Mouse (Mus musculus) gonadal fat pad, adult 2 months (tissue): ENCODE measurements around the gene Cracr2b. TPM values are rescaled to one million over a fixed set of nuclear protein-coding genes. Genes with fewer than 3 reads are reported as not detected.

Experiments
- DNase-seq: peaks from one replicate; pipeline ENCODE4 v3.0.0-alpha.2; 2012; ENCODE audit warnings: low read depth
- polyA plus RNA-seq: library from polyadenylated mRNA; depleted of rRNA; stranded (reverse); fragments of >200 nt; gene quantifications from 2 replicates; pipeline ENCODE4 v1.2.3, GENCODE M21; 2012; rRNA removed

Gene Cracr2b
- 42.8 and 51.2 TPM in 2 replicates for polyA plus RNA-seq

DNA sequence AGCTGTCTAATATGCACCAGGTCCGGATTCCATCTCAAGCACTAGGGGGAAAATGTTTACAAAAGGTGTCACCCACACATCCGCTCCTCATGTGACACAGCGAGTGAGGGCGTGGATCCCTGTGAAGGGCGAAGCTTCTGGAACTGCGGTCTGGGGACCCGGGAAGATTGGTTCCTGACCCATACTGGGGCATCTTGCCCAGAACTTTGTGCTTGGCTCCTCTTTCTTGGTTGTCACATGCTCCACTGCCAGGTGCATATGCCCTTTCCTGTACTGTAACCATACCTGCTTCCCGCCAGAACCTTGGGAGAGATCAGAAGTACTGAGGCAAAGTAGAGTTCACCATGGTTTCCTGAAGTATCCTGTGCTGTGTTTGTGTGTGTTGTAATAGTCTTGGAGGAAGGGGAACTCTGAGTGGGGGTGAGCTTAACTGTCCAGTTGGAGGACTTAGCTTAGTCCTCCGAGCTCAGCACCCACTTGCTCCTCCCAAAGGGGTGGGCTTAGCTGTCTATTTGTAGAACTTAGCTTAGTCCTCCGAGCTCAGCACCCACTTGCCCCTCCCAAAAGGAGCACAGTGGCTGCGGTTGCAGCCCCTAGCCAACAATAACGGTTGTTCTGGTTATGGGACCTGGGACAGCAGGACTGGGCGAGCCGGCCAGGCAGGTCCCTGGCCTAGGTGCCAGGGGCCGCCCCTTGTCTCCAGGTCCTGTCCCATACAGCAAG lies at the start of gene Cracr2b:
Gene Cracr2b, plus strand, starts transcription at position 704 of the 723 bp plus-strand sequence.
- DNase-seq, result peak; percentile 95

DNA sequence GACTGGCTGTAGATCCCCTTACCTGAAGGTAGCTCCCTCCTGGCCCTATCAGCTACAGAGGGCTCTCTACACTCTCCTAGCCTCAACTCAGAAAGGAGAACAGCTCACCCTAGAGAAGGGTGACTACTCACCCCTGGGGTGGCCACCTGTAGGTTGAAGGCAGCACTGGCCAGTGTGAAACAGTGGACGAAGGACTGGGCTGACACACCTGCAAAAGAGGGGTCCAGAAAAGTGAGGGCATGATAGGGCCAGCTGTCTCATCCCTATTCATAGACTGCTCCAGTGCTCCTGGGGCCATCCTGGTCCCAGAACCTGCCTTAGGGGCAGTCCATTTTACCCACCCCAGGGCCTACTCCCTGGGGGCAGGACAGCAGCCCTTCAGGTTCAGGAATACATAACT lies 49.2 kb upstream of the Cracr2b start:
- no peak for DNase-seq

GRCm38 (mm10) chr7:141413331-141413730 lies 47.6 kb upstream of the Cracr2b start:
- DNase-seq, result no peak

GRCm38 (mm10) chr7:141413809-141414584 lies 46.9 kb upstream of the Cracr2b start, which contains the start of gene Gatd1:
Gatd1 (minus strand) TSS chr7:141414136.
- no peak for DNase-seq

DNA sequence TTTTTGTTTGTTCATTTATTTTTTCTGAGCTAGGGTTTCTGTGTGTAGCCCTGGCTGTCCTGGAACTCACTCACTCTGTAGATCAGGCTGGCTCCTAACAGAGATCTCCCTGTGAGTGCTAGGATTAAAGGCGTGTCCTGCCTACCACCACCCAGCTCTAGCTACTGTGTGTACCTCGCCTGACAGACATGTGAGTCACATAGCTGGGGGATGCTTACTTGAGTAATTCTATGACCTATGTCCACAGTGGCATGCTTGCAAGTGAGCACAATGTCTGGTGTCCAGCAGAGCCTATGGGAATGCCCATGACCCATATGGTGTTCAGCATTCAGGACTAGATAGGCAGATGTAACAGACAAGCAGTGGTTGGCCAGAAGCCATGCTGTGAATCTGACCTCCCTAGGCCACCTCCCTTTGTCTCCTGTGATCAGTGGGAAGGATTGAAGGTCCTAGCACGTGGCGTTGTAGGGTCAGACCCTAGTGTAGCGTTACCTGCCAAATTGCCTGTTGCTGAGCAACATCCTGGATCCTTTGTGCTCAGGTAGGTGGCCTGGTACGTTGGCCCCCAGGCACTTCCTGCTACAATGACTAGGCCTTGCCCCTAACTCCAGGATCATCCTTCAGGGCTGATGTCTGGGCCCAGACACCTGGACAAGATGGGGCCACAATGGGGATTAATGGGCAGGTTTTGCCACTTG lies 44.6 kb upstream of the Cracr2b start:
- DNase-seq, result no peak

GRCm38 (mm10) chr7:141417731-141418681 lies 42.9 kb upstream of the Cracr2b start:
- no peak for DNase-seq

DNA sequence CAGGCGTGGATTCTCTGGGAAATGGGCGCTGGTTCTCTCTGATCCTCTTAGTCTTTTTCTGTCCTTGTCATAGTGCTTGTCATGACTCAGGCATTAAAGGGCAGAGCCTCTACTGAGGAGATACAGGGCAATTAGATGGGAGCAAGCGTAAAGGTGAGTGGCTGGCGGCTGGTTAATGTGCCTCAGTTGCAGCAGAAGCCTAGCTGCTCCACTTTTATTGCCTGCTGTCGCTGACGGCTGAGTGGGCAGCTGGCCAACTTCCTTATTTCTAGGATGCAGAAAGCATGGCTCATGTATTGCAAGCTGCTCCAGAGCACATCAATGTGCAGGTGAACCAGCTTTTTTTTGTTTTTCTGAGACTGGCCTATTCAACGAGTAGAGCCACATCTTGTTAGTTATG lies 41.9 kb upstream of the Cracr2b start:
- no peak for DNase-seq

- DNase-seq, result no peak
Measured at GRCm38 (mm10) chr7:141420030-141420702, 40.7 kb upstream of the Cracr2b start.

- no peak for DNase-seq
Measured at GRCm38 (mm10) chr7:141423811-141424210, 37.1 kb upstream of the Cracr2b start.

DNA sequence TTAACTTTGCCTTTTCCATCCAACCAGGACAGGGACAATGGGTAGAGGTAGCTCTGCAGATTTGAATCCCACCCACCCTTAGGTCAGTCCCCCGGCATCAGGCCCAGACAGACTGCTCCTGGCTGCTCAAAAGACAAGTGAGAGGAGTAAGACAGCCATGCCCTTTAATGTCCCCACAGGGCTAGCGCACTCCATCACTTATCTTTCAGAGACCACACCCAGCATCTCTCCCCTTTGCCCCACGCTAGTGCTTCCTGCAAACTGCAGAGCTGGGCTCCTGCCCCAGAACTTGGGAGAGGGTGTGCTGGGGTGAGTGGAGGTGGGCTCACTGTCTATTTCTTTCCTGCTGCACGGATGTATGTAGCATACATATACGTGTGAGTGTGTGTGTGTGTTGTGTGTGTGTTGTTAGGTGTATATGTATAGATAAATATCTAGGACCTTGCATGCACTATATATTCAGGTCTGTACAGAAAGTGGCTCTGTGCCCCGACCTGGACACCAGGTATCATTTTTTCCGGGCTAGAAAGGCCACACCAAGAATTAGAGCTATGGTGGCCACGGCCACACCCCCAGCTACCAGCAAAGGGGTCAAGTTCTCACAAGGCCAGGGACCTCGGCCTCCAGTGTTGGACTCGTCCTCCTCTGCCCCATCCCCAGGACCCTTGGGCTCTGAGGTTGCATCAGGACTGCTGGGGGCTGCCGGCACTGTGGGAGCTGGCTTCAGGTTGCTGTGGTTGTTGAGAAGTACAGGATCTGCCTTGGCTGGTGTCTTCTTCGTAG lies 33.8 kb upstream of the Cracr2b start:
- no peak for DNase-seq

DNA sequence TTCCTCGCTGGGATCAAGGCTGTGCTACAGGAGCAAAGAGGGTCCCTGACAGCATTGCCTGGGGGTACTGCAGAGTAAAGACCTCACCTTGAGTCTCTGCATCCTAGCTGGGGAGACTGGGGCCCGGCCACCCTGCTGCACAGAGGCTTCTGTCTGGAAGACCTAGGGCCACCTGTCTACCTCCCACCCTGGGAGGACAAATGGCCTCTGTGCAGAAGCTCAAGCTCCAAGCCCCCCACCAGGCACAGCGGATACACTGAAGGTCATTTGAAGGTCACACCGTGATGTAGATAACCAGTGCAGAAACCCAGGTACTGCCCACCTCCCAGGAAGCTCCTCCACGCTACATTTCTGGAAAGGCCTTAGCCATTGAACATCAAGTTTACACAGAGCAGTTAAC lies 32.2 kb upstream of the Cracr2b start:
- DNase-seq, result no peak

DNA sequence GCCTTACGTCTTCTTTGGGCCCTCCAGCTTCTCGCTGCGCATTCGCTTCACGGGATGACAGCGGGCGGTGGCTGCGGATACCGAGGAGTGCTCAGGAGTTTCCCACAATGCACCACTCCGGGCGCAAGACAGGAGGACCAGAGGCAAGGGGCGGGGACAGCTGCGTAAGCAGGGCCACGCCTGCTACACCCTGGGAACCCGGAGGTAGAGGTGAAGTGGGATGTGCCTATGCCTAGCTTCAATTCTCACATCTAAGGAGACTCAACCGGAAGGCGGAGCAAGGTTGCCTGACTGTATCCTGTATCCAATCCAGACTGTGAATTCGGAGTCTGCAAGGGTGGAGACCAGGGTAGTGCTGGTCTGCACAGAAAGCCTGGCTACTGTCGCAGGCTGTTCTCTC lies 31.6 kb upstream of the Cracr2b start, which contains the start of gene Cend1:
Gene Cend1, minus strand, starts transcription at position 182 of the 400 bp plus-strand sequence.
- no peak for DNase-seq

- DNase-seq, result no peak
Measured at GRCm38 (mm10) chr7:141429840-141430584, 30.9 kb upstream of the Cracr2b start.

GRCm38 (mm10) chr7:141430585-141431240 lies 30.2 kb upstream of the Cracr2b start:
- DNase-seq, result no peak

- DNase-seq, result no peak
Measured at GRCm38 (mm10) chr7:141431434-141432185, 29.3 kb upstream of the Cracr2b start.

DNA sequence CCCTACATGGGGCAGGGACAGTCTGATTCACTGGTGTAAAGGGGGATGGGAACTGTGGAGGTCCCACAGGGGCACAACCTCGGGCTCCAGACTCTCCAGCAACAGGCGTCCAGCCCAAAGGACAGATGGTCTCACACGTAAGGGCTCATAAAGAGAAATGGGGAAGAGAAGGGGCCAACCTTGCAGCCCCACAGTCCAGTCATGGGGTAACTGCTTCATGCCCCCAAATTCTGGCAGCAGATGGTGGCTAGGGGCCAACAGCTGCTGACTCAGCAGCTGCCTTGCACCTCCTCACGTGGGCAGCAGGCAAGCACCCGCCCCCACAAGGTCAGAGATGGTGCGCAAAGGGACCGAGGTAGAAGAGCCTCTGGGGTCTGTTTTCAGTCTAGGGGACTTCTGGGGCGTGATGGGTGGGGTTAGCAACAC lies 28.7 kb upstream of the Cracr2b start:
- no peak for DNase-seq

DNA sequence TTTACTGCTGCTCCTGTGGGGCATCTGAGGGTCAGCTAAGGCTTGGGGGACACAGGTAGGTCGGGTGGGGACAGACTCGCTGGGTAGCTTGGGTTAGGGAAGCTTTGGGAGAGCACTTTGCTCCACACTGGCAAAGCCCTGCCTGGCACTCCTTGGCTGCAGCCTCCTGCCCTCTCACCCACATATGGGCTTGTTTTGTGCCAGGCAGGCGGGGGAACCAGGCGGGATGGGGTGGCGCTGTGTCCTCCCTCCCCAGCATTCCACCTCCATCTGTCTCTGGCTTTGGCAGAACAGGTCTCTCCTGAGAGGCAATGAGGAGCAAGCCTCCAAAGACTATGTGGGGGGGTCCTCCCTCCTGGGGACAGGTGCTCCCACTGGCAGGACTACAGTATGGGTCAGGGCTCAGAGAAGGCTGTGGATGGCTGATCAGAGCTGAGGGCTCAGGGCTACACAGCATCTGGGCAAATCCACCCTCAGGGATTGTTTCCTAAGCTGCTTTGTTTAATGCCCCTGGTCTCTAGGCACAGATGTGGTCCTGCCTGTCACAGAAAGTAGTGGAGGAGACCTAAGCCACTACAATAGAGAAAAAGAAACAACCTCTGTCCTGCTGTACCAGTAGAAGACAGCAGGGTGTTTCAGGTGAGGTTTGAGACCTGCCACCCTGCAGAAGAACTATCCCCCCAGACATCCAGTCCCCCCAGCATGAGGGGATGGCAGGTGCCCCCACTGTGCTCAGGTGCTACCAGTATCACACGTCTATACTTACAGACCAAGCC lies 28.0 kb upstream of the Cracr2b start:
- DNase-seq, result no peak
